Mouse (Mus musculus) gastrocnemius, adult 2 months (tissue): ENCODE measurements around the gene Gm3646. TPM values are rescaled to one million over a fixed set of nuclear protein-coding genes. Genes with fewer than 3 reads are reported as not detected.
A peak's percentile ranks its signal among the peaks of the same experiment; 100 is the strongest.

ENCODE experiments used
- DNase-seq: peaks from one replicate; pipeline ENCODE4 v3.0.0; 2022
- H3K27ac ChIP-seq: fragments of 200-600 bp; 2 replicates; pipeline ENCODE4 v1.8.1; 2022; ENCODE audit warnings: mild to moderate bottlenecking
- H3K4me3 ChIP-seq: fragments of 200-600 bp; 2 replicates; pipeline ENCODE4 v1.8.1; 2022; ENCODE audit warnings: mild to moderate bottlenecking, moderate library complexity
- CTCF ChIP-seq: fragments of 200-600 bp; IDR thresholded peaks from 2 replicates; pipeline ENCODE4 v1.8.1; 2022; ENCODE audit warnings: antibody characterized with exemption, mild to moderate bottlenecking, moderate library complexity
- intact Hi-C: fragments of 180-260 bp; cut with DNase I; formaldehyde crosslinking; loops from one replicate; pipeline ENCODE4 v1.15.1; 2025
- total RNA-seq, 2 experiments: library from RNA; stranded (reverse); gene quantifications; 2 replicates each; pipeline ENCODE4 v1.2.3; 2021

Gene Gm3646
- total RNA-seq, 2 experiments from 2014 or later, result 1.6 TPM; not detected in 1

DNA sequence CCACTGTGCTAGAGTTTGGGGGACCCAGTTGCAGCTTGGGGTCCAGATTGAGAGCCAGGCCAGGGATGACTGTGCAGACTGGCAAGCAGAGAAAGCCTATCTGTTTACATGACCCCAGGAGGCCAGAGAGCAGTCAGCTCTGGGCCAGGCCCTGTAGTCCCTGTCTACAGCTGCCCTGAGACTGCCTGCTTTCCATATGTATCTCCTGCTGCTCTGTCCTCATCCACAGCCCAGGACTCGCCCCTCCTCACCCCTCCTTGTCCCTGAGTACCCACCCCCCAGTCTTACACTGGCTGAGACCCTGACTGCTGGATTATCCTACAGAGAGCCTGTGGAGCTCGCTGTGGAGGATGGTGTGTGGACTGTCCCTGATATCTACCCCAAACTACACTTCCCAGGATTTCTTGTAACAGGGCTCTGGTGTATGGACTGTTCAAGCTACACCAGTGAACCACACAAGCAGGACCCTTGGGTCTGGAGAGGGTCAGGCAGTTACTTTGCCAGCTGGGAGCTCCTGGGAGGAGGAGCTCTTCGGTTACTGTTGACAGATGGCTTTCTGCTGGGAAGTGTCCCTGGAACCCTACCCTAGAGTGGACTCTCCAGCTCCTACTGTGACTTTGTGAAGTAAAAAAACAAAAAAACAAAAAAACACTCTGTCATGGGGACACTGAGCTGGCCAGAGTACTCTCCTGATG lies 32.6 kb downstream of the Gm3646 start:
- DNase-seq, result peak; percentile 31
- Histone ChIP-seq H3K27ac (no peak overlapping the region), H3K4me3 (no peak overlapping the region)
- no peak for TF ChIP-seq CTCF
- intact Hi-C loops, result no loop called here

DNA sequence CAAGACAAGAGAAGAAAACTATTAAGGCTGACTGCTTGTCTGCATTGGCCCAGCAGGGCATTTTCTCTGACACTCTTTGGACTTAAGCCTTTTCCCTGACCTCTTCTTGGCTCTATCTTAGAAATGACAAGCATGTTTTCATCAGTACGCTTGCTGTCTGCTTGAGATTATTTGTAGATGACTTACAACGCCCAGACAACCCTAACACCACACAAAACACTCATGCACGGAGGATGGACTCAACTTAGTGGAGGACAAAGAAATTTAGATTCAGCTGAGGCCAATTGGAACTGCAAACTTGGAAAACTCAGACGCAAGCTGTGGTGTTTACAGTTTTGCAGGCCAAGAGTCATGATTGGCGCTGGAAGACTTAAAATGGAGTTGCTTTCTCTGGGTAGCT lies 34.7 kb downstream of the Gm3646 start:
- TF ChIP-seq CTCF, result no peak
- DNase-seq, result no peak
- Histone ChIP-seq H3K27ac (peak overlapping the region; percentile 62), H3K4me3 (no peak overlapping the region)
- intact Hi-C loops, result no loop called here

DNA sequence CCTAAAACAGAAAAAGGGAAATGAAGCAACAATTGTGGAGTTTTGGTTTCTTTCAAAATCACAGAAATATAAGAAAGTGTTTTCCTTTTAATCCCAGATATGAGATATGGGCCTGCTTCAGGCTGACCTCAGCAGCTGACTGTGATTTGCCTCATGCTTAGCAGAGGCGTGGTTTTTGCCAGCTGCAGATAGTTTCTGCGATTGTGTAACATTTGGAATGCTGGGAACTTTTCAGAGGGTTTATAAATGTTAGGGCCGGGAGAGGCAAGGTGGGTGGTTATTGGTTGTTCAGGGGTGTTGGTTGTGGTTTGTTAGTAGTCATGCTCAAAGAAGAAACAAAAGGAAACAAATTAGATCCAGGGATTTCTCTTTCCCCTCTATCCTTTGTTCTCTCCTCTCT lies 37.1 kb downstream of the Gm3646 start:
- Histone ChIP-seq H3K4me3 (no peak overlapping the region), H3K27ac (no peak overlapping the region)
- no peak for DNase-seq
- TF ChIP-seq CTCF, result no peak
- intact Hi-C loops, result no loop called here

DNA sequence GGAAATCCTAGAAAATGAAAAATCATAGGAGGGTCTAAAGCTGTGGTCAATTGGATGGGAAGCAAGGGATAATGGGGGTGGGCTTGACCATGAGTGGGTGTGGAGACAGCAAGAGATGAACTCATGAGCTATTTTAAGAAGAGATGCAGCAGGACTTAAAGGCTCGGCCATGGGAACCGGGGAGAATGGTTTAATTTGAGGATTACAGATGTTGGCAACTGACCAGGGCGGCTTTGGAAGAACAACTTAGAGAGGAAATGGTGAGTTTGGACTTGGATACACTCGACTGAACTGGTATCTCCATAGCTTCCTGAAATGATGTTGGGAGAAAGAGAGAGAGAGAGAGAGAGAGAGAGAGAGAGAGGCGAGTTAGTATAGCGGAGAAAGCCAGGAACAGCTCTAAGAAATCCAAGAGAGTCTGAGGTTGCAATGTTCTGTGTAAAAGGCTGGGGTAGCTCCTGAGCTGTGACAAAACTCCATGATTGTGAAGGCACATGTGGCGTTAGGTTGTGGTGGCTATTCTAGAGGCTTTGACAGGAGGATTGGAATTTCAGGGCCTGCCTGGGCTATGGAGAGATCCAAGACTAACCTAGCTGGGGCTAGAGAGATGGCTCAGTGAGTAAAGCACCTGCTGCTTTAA lies 39.2 kb downstream of the Gm3646 start:
- H3K27ac ChIP-seq, result no peak overlapping the region
- no peak for TF ChIP-seq CTCF
- intact Hi-C loops, result no loop called here
- no peak overlapping the region for H3K4me3 ChIP-seq
- no peak for DNase-seq

DNA sequence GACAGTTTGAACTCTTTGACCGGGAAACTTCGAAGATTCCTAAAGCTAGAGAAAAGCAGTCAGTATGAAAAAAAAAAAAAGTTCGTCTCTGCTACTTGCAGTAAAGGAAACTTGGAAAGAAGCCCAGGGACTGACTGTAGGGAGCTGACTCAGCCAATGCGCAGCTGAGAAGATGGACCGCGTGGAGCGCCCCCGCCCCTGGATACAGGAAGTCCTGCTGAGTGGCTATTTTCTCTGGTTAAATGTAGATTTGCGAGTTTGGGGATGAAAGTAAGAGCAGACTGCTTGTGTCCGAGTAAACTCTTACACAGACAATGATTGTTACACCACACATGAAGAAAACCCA lies 43.1 kb downstream of the Gm3646 start:
- Histone ChIP-seq H3K4me3 (peak overlapping the region; percentile 62), H3K27ac (peak overlapping the region; percentile 80)
- peak; percentile 84 for DNase-seq
- no peak for TF ChIP-seq CTCF
- intact Hi-C loops, result loop anchor here (5.0 kb wide), 1 partner anchor 220 kb away; no protein-coding TSS in a partner anchor

DNA sequence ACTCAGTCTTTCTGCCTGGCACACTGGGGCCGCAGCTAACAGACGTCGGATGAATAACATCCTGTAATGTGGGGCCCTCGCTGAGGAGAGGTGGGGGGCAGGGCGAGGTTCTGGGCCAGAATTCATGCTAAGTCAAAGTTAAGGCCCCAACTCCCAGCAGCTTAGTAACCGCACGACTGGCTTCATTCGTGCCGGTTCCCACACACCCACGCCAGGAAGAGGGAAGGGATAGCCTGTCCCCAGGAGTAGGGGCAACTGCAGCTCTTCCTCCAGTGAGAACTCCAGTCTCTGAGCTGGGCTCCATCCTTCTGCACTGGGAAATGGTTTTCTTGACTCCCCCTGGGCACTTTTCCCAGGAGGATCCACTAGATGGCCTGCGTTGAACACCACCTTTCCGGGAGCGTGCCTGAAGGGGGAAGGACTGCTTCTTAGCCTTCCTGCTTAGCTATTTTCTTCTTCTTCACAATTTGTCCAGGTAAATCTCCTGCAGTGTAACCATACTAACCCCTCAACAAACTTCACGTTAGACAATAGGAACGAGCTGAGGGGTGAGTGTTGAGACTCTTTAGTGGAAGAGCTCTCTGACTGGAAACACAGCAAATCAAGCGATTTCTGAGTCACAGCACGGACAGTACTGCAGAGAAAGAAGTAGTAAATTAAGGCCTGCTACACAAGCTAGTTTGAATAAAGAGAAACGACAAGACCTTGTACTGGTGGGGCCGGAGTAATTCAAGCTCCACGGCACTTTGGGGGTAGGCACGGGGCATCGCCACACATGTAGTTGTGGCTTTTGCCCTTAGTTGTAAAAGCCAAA lies 43.7 kb downstream of the Gm3646 start:
- peak; percentile 68 for TF ChIP-seq CTCF
- peak overlapping the region; percentile 62 for H3K4me3 ChIP-seq
- peak; percentile 70 for DNase-seq
- peak overlapping the region; percentile 80 for H3K27ac ChIP-seq
- intact Hi-C loops, result loop anchor here (1.0 to 5.0 kb wide), 2 partner anchors 174 to 221 kb away; no protein-coding TSS in a partner anchor

DNA sequence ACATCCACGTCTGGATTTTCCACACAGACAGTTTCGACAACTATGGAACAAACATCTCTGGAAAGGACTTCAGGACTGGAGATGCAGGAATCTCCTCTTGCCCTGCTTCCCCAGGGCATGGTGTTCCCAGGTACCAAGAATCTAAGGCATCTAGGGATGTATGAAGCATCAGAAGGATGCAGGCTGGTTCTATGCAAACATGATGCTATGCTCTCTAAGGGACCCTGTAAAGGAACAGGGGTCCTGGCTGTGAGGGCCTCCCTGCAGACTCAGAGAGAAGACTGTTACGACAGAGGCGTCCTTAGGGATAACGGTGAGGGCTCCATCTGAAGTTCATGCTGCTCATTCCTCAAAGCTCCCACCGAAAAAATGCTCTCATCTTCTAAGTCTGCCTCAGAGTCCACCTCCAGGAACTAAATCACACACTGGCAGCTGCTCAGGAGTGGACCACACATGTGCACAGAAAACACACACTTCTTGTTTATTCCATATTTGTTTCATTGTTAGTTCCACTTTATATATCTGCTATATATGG lies 44.9 kb downstream of the Gm3646 start:
- DNase-seq, result no peak
- intact Hi-C loops, result loop anchor here (5.0 kb wide), 1 partner anchor 222 kb away; no protein-coding TSS in a partner anchor
- Histone ChIP-seq H3K27ac (peak overlapping the region; percentile 77), H3K4me3 (no peak overlapping the region)
- no peak for TF ChIP-seq CTCF

DNA sequence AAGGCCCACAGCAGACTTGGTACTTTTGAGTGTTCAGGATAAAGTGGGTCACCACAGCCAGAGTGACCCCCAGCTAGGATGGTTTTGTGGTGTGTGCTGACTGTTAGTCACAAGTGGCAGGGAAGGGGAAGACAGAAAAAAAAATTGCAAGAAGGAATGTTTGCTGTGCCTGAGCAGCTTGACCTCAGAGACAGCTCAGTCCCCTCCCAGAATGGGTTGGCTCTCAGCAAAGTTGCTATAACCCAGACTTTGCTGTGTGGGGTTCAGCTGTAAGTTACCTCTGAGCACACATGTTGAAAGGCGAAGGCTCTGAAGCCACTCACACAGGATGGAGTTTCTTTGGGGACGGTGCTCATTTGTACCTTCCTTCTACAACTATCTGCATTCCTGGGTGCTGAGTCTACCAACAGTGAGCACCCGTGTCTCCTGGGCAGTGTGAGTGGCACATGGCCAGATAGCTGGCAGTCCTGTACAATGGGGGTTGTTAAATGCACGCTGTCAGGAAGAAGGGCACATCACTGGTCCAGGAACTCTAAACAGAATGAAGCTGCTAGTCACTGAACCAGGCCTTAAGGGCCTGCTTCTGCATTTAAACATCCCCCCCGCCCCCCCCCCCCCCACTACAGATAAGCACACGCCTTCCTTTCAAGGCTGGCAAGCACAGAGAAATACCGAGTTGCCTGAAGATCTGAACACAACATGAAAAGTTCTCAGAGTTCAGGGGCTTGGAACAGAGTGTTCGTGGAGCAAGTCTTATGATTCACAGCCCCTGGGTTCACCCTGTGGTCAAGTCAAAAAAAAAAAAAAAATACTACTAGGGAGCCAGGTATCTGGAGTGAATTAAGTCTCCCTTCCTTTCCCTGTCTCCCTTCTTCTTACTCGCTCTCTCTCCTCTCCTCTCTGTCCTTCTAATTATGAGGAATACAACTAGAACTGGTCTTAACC lies 45.6 kb downstream of the Gm3646 start:
- DNase-seq, result peak; percentile 40
- peak overlapping the region; percentile 77 for H3K27ac ChIP-seq
- H3K4me3 ChIP-seq, result no peak overlapping the region
- intact Hi-C loops, result loop anchor here (5.0 kb wide), 1 partner anchor 223 kb away; no protein-coding TSS in a partner anchor
- TF ChIP-seq CTCF, result no peak

DNA sequence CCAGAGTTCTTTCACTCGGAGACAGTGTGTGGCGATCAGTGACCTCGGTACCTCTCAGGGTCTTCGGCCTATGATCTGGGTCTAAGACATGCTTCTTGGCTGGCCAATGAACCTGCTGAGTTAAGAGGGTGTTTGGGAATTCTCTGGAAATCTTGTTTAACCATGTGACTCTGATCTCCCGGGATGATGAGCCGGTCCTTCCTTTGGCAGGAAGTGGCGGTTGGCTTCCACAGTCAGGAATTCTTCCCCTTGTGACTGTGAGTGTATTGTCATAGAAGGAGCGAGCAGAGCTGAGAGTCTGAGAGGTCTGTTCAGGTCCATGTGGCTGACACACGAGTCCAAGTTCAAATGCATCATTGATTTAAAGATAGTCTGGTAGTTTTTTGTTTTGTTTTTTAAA lies 46.9 kb downstream of the Gm3646 start:
- TF ChIP-seq CTCF, result no peak
- intact Hi-C loops, result no loop called here
- H3K27ac ChIP-seq, result peak overlapping the region; percentile 77

DNA sequence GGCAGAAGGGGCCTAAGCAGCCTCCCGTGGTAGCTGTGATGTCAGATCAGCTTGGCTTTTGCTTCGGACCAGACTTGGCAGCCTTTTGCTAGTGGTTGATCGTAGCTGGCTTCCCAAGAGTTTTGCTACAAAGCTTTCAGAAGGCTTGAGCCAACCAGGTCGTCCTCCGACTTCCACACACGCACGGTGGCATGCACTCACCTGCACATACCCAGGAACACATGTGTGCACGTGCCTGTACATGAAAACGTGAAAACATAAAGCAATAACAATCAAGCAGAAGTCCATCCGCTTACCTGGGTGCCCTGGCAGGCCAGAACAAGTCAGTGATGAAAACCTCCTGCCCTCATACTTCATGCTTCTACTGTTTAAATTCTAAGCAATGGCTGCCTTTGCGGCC lies 48.2 kb downstream of the Gm3646 start:
- H3K27ac ChIP-seq, result no peak overlapping the region; the same call in 1 of the 2 replicates
- intact Hi-C loops, result no loop called here
- DNase-seq, result peak; percentile 37
- H3K4me3 ChIP-seq, result no peak overlapping the region
- no peak for TF ChIP-seq CTCF

More for the DNA sequence above, 46.9 kb downstream of the Gm3646 start:
- peak; percentile 77 for DNase-seq
- H3K4me3 ChIP-seq, result no peak overlapping the region

DNA sequence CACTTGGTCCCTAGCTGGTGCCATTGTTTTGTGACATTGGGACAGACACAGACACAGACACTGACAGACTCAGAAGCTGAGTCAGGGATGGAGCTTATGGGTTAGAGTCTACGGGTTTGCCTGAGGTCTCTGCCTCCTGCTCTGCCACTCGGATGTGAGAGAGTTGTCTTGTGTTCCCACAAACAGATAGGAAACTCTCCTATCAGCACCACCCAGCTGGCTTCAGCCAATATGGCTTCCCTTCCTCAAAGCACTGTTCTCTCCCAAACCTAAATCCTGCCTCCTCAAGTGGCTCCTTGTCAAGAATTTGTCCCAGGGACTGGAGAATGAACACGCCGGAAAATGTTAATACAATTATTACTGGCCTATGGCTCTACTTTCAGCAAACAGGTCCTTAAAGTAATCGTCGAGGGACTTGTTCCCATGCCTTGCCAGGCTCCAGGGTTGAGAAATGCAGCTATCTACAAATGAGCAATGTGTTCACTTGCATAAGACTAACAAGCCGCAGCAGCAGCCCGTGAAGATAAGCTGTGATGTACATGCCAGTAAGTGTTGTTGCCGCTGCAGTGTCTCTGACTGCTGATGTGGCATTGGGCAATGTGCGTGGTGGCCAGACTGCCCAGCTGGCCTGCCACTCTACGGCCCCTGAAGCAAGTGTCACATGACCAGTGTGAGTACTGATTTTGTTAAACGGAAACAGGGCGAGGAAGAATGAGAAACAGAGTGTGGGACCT lies 50.7 kb downstream of the Gm3646 start:
- H3K4me3 ChIP-seq, result no peak overlapping the region
- intact Hi-C loops, result no loop called here
- TF ChIP-seq CTCF, result no peak
- H3K27ac ChIP-seq, result peak overlapping the region; percentile 40; the same call in 1 of the 2 replicates
- DNase-seq, result peak; percentile 54

Other genes with a start within 250 kb of the Gm3646 start
- 1 to 10 TPM; 6.9 to 8.3 TPM for gene Rnf149, start 227.9 kb downstream of the Gm3646 start, total RNA-seq
- gene Creg2, start 153.9 kb downstream of the Gm3646 start, total RNA-seq, result under 1 TPM in 1 of 2 experiments, not detected in 1; 0.08 TPM
- not detected for gene Rfx8, start 84.3 kb downstream of the Gm3646 start, total RNA-seq
- gene Map4k4, start 95.6 kb upstream of the Gm3646 start, total RNA-seq, result 10 to 100 TPM; 23.2 to 28.3 TPM